ENCODE assay signal across 31 mouse cellular contexts in the genomic region with DNA sequence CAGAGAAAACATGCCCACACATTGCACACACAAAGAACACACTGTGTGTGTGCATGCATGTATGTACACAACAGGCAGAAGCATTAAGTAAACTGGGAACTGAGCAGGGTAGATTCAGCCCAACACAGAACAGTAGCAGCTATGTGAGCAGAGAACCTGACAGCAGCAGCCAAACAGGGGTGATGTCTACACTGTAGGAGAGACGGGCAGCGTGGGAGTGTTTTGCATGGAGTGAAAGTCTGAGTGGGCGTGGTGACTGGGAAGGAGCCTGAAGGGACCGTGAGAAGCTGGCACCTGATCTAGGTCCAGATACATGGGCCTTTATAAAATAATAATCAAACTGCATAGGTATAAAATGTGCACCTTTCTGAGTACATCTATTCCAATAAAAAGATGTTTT. TPM values are rescaled to one million over a fixed set of nuclear protein-coding genes. Genes with fewer than 3 reads are reported as not detected.
DNase-seq lines count a peak whose midpoint lies in the region; ATAC-seq lines count a peak whose summit lies in the region.
"Had no signal": no experiment of that assay in that cellular context is flagged by ENCODE, and none has a peak within 500 bp of the region (broad histone marks: within the 10 kb centered on the region; RNA-seq: fewer than 3 reads in every experiment).

No protein-coding gene starts in this region.

- intact Hi-C loops in left cerebral cortex, postnatal 25 days (cut with DNase I) = no loop called here

- peaks cover 10% of the 10 kb centered on the region; the same call in 1 of the 2 replicates for H3K4me1 ChIP-seq in heart, embryonic 12.5 days (replicated peaks)

- H3K9me3 ChIP-seq in heart, embryonic 12.5 days (replicated peaks) = no peaks in the 10 kb centered on the region
- H3K9me3 ChIP-seq: embryonic facial prominence, embryonic 13.5 days; forebrain, embryonic 10.5 days; forebrain, embryonic 15.5 days; heart, embryonic 13.5 days; limb, embryonic 12.5 days; liver, embryonic 15.5 days; midbrain, embryonic 15.5 days; neural tube, embryonic 15.5 days had no signal

- H3K4me2 ChIP-seq in heart, embryonic 12.5 days = no peak overlapping the region
- H3K4me2 ChIP-seq: embryonic facial prominence, embryonic 13.5 days; forebrain, embryonic 15.5 days; heart, embryonic 13.5 days; hindbrain, embryonic 14.5 days; limb, embryonic 12.5 days; liver, embryonic 15.5 days; lung, embryonic 14.5 days; midbrain, embryonic 15.5 days; neural tube, embryonic 15.5 days had no signal

- no peaks in the 10 kb centered on the region for H3K27me3 ChIP-seq in heart, embryonic 12.5 days (replicated peaks)
- H3K27me3 ChIP-seq: embryonic facial prominence, embryonic 13.5 days; forebrain, embryonic 15.5 days; heart, embryonic 13.5 days; limb, embryonic 12.5 days; liver, embryonic 15.5 days; midbrain, embryonic 15.5 days; neural tube, embryonic 15.5 days; Patski had no signal

- WGBS in heart, embryonic 12.5 days = 78% methylated on average over 4 of the region's 4 CpGs

- no peak overlapping the region for H3K9ac ChIP-seq in heart, embryonic 12.5 days
- H3K9ac ChIP-seq: embryonic facial prominence, embryonic 13.5 days; forebrain, embryonic 15.5 days; heart, embryonic 13.5 days; hindbrain, embryonic 14.5 days; limb, embryonic 12.5 days; liver, embryonic 15.5 days; lung, embryonic 14.5 days; midbrain, embryonic 15.5 days; neural tube, embryonic 15.5 days had no signal

- peak; percentile 37 to 61 for DNase-seq in frontal cortex, postnatal 36 days (ENCODE audit: low spot score in 2 of 2)
- no peak for DNase-seq in frontal cortex, postnatal 10 days (ENCODE audit: low spot score in 2 of 2)
- peak; percentile 77 for DNase-seq in right cerebral cortex, adult 18-20 months
- no peak for DNase-seq in right cerebral cortex, postnatal 14 days
- peak; percentile 52 to 76 for DNase-seq in left cerebral cortex, postnatal 25 days (ENCODE audit: low spot score in 2 of 2)
- no peak for DNase-seq in spleen, adult 18-20 months
- DNase-seq: adrenal gland, postnatal 10 days; cerebellum, adult 11 months; cerebellum, adult 9-11 months; gastrocnemius, adult 2 months; gastrocnemius, postnatal 36 days; heart, adult 18-20 months; heart, postnatal 10 days; kidney, postnatal 14 days; lung, embryonic 14.5 days; lung, postnatal 14 days; retina, postnatal 1 day; thymus, adult 2 months had no signal

- 0 out of 2 replicates have a peak, but pooled peaks cover 2% of the 10 kb centered on the region for H3K36me3 ChIP-seq in heart, embryonic 12.5 days
- H3K36me3 ChIP-seq: embryonic facial prominence, embryonic 13.5 days; forebrain, embryonic 15.5 days; heart, embryonic 13.5 days; limb, embryonic 12.5 days; midbrain, embryonic 15.5 days; neural tube, embryonic 15.5 days had no signal

- ATAC-seq in heart, embryonic 12.5 days (ENCODE audit: insufficient number of reproducible peaks, low FRiP score) = no peak
- ATAC-seq: forebrain, embryonic 15.5 days; intestine, postnatal 0 days; midbrain, embryonic 15.5 days; Patski had no signal

- no peak overlapping the region for H3K4me3 ChIP-seq in heart, embryonic 12.5 days
- H3K4me3 ChIP-seq: embryonic facial prominence, embryonic 13.5 days; forebrain, embryonic 10.5 days; forebrain, embryonic 15.5 days; gastrocnemius, adult 2 months; heart, embryonic 13.5 days; limb, embryonic 12.5 days; liver, embryonic 15.5 days; midbrain, embryonic 15.5 days; neural tube, embryonic 15.5 days had no signal

- H3K27ac ChIP-seq in heart, embryonic 12.5 days (ENCODE audit: poor library complexity, severe bottlenecking) = no peak overlapping the region
- H3K27ac ChIP-seq: embryonic facial prominence, embryonic 13.5 days; forebrain, embryonic 10.5 days; forebrain, embryonic 15.5 days; gastrocnemius, adult 2 months; heart, embryonic 13.5 days; hindbrain, embryonic 14.5 days; limb, embryonic 12.5 days; liver, embryonic 15.5 days; midbrain, embryonic 15.5 days; neural tube, embryonic 15.5 days had no signal

RNA-seq across cellular contexts. Expression of gene Sstr2, which starts 59.0 kb away (rescaled TPM):
- 10 to 100 TPM; 30.1 to 34.4 TPM for total RNA-seq in left cerebral cortex, postnatal 25 days (2021)
- 0.19 and 0.42 TPM in 2 replicates for polyA plus RNA-seq in heart, embryonic 12.5 days (2016; fragmentation: Nextera tagmentation; extraction: Ambion mirVana)
- total RNA-seq: gastrocnemius, adult 2 months; gastrocnemius, postnatal 36 days; heart, adult 18-20 months; heart, postnatal 10 days; liver, adult 2 months had no signal

Comparison
In these comparisons a context has a peak if more than half of its experiments do, and no peak if none do; other contexts are left out.
1. DNase-seq: peak in frontal cortex, postnatal 36 days (2 of 2), right cerebral cortex, adult 18-20 months (single experiment) and left cerebral cortex, postnatal 25 days (2 of 2); none in frontal cortex, postnatal 10 days (0 of 2), right cerebral cortex, postnatal 14 days (single experiment) and spleen, adult 18-20 months (0 of 2).